Mouse (Mus musculus): ENCODE results near the gene Cbx6. TPM values are rescaled to one million over a fixed set of nuclear protein-coding genes. Genes with fewer than 3 reads are reported as not detected.

Gene Cbx6
- polyA plus RNA-seq, 1 experiment from 2014 or later = 53.1 TPM

- no peak overlapping the region for H3K9ac ChIP-seq (replicated peaks)
- H3K36me3 ChIP-seq = no peaks in the 10 kb centered on the region
- H3K4me3 ChIP-seq (replicated peaks) = no peak overlapping the region
- ATAC-seq (ENCODE audit: low FRiP score) = no peak
- no peaks in the 10 kb centered on the region for H3K9me3 ChIP-seq (replicated peaks)
- WGBS = 94% methylated on average over 5 of the region's 5 CpGs
- no peaks in the 10 kb centered on the region for H3K27me3 ChIP-seq (replicated peaks)
- no peak overlapping the region for H3K27ac ChIP-seq (replicated peaks)
- no peaks in the 10 kb centered on the region for H3K4me1 ChIP-seq
- H3K4me2 ChIP-seq = no peak overlapping the region
Observed at GRCm38 (mm10) chr15:79858979-79859378, 24.5 kb upstream of the Cbx6 start.

DNA sequence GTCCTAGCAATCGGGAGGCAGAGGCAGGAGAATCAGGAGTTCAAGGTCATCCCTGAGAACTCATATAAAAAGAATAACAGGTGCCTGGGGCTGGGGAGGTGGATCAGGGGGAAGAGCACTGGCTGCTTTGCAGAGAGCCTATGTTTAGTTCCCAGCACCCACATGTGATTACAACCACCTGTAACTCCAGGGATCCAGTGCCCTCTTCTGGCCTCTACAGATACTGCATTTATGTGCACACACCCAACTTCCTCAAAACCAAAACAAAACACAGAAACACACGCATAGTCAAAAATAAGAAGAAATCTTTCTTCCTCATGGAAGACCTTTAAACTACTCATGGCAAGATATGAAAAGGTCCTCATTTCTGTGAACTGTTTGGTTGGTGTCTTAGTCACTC is 15.7 kb upstream of the Cbx6 start:
- whole genome bisulfite sequencing = 88% methylated on average over 2 of the region's 2 CpGs

DNA sequence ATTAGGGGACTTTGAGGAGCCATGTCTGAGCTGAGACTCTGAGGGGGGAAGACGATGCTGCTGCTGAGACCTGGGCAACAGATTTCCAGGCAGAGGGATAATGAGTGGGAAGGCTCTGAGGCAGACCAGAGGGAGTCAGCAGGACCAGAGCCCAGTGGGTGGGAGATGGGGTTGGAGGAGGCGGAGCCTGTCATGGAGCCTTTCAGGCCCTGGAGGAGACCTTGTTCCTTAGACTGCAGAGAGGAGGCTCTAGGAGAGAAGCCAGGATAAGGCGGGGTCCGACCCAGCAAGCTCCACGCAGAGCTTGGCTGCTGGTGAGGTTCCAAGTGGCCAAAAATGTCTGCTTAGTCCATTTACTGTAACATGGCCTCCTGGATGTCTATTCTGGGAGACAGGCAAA is 12.6 kb upstream of the Cbx6 start:
- H3K4me1 ChIP-seq = peaks cover 3% of the 10 kb centered on the region
- H3K27me3 ChIP-seq (replicated peaks) = no peaks in the 10 kb centered on the region
- 39% methylated on average over 5 of the region's 5 CpGs for WGBS
- no peak overlapping the region for H3K27ac ChIP-seq (replicated peaks)
- ATAC-seq (ENCODE audit: low FRiP score) = no peak
- H3K4me3 ChIP-seq (replicated peaks) = no peak overlapping the region
- no peaks in the 10 kb centered on the region for H3K9me3 ChIP-seq (replicated peaks)
- no peaks in the 10 kb centered on the region for H3K36me3 ChIP-seq
- H3K9ac ChIP-seq (replicated peaks) = no peak overlapping the region
- no peak overlapping the region for H3K4me2 ChIP-seq

More for the DNA sequence above, 15.7 kb upstream of the Cbx6 start:
- ATAC-seq (ENCODE audit: low FRiP score) = no peak
- no peak overlapping the region for H3K9ac ChIP-seq (replicated peaks)
- H3K36me3 ChIP-seq = no peaks in the 10 kb centered on the region
- no peak overlapping the region for H3K27ac ChIP-seq (replicated peaks)
- peaks cover 3% of the 10 kb centered on the region for H3K4me1 ChIP-seq
- H3K4me2 ChIP-seq = no peak overlapping the region
- H3K9me3 ChIP-seq (replicated peaks) = no peaks in the 10 kb centered on the region
- no peaks in the 10 kb centered on the region for H3K27me3 ChIP-seq (replicated peaks)
- no peak overlapping the region for H3K4me3 ChIP-seq (replicated peaks)

DNA sequence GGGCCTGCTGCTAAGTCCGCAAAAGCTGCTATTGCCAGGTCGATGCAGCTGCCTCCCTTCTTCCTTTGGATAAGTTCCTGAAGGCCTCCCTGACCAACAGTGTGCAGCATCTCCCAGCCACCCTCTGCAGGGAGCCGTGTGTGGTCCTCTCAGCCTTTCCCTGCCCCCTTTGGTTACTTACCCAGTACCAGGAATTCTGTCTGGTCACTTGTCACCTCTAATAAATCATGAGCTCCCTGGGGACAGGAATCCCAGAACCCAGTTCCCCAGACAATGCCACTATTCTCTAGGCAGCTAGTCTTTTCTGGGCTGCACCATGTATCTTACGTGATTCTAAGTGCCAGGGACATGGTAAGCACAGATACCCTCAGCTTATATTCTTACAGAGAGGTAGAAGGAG is 11.5 kb upstream of the Cbx6 start:
- no peak overlapping the region for H3K27ac ChIP-seq (replicated peaks)
- no peaks in the 10 kb centered on the region for H3K27me3 ChIP-seq (replicated peaks)
- no peaks in the 10 kb centered on the region for H3K36me3 ChIP-seq
- H3K9me3 ChIP-seq (replicated peaks) = no peaks in the 10 kb centered on the region
- no peak for ATAC-seq (ENCODE audit: low FRiP score)
- no peak overlapping the region for H3K4me2 ChIP-seq
- no peak overlapping the region for H3K4me3 ChIP-seq (replicated peaks)
- WGBS = 38% methylated on average over 4 of the region's 4 CpGs
- H3K9ac ChIP-seq (replicated peaks) = no peak overlapping the region
- H3K4me1 ChIP-seq = peaks cover 3% of the 10 kb centered on the region

- no peaks in the 10 kb centered on the region for H3K9me3 ChIP-seq (replicated peaks)
- WGBS = 88% methylated on average over 3 of the region's 3 CpGs
- no peak overlapping the region for H3K4me2 ChIP-seq
- H3K27me3 ChIP-seq (replicated peaks) = no peaks in the 10 kb centered on the region
- H3K9ac ChIP-seq (replicated peaks) = no peak overlapping the region
- H3K36me3 ChIP-seq = no peaks in the 10 kb centered on the region
- no peak overlapping the region for H3K4me3 ChIP-seq (replicated peaks)
- H3K27ac ChIP-seq (replicated peaks) = no peak overlapping the region
- ATAC-seq (ENCODE audit: low FRiP score) = no peak
- H3K4me1 ChIP-seq = peaks cover 3% of the 10 kb centered on the region
Observed at GRCm38 (mm10) chr15:79842985-79843384, 8.5 kb upstream of the Cbx6 start.

GRCm38 (mm10) chr15:79840281-79840680 is 5.8 kb upstream of the Cbx6 start:
- Histone ChIP-seq H3K9ac (replicated peaks) (no peak overlapping the region), H3K4me2 (no peak overlapping the region), H3K27me3 (replicated peaks) (no peaks in the 10 kb centered on the region), H3K36me3 (no peaks in the 10 kb centered on the region), H3K27ac (replicated peaks) (no peak overlapping the region), H3K4me1 (peaks cover 8% of the 10 kb centered on the region), H3K4me3 (replicated peaks) (no peak overlapping the region), H3K9me3 (replicated peaks) (no peaks in the 10 kb centered on the region)
- WGBS = 63% methylated on average over 2 of the region's 2 CpGs
- ATAC-seq (ENCODE audit: low FRiP score) = no peak

DNA sequence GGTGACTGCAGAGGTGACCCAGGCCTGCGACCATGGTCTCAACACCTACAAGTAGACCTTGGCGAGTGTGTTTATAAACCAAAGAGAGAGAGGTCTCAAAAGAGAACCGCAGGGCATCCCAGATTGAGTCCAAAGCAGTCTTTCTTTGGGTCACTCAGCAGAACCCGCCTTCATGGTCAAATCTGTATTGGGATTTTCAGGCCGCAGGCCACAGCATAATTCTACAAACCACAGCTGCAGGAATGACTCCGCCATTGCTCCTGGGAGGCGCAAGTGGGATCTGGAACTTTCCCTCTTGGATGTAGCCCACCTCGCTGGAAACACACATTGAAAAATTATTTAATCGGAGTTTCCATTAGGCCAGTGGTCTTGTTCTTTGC is 383 bp upstream of the Cbx6 start:
- no peak for ATAC-seq (ENCODE audit: low FRiP score)
- H3K36me3 ChIP-seq = peaks cover 9% of the 10 kb centered on the region
- 0 out of 2 replicates have a peak overlapping the region, but pooled peaks have one; percentile 50 for H3K9ac ChIP-seq (replicated peaks)
- no peaks in the 10 kb centered on the region for H3K9me3 ChIP-seq (replicated peaks)
- H3K4me1 ChIP-seq = peaks cover 52% of the 10 kb centered on the region
- no peaks in the 10 kb centered on the region for H3K27me3 ChIP-seq (replicated peaks)
- peak overlapping the region; percentile 96 for H3K4me2 ChIP-seq
- 39% methylated on average over 9 of the region's 9 CpGs for WGBS
- H3K27ac ChIP-seq (replicated peaks) = peak overlapping the region; percentile 99
- peak overlapping the region; percentile 78 for H3K4me3 ChIP-seq (replicated peaks)

DNA sequence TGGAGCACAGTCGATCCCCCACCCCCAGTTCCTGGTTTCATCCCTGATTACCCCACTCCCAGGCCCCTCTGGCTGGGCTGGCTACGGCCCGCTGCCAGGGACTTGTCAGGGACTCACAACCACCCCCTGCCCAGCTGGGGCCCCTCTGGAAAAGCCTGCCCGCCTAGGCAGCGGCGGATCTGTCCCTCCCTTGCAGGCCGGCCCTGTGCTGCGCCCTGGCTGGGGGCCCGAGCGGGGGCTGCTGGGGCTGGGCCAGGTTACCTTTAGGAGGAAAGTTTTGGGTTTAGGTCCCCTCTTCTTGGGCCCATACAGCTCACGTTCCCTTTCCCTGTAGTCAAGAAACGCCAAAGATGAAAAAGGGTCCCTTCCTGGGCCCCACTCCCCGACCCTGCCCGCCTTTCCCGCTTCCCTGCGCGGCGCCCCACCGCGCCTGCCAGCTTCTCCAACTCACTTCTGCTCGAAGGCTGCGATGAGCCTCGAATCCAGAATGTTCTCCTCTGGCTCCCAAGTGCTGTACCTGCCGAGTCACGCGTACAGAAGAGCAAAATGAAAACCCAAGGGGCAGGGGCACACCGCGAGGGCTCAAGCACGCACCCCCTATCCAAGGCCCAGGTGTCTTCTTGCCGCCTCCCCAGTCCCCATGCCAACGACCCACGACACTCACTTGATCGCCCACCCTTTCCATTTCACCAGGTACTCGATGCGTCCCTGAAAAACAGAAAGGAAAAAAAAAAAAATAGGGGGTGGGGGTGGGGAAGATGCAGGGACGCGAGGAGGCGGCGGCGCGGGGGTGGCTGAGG is 1.0 kb downstream of the Cbx6 start:
- Histone ChIP-seq H3K9me3 (replicated peaks) (no peaks in the 10 kb centered on the region), H3K4me2 (peak overlapping the region; percentile 96), H3K4me3 (replicated peaks) (peak overlapping the region; percentile 78), H3K27ac (replicated peaks) (peak overlapping the region; percentile 99), H3K9ac (replicated peaks) (peak overlapping the region; percentile 86), H3K27me3 (replicated peaks) (no peaks in the 10 kb centered on the region), H3K4me1 (peaks cover 66% of the 10 kb centered on the region), H3K36me3 (peaks cover 9% of the 10 kb centered on the region)
- under 1% methylated on average over 41 of the region's 41 CpGs for WGBS
- ATAC-seq (ENCODE audit: low FRiP score) = 0 out of 2 replicates have a peak, but pooled peaks have one; percentile 1

DNA sequence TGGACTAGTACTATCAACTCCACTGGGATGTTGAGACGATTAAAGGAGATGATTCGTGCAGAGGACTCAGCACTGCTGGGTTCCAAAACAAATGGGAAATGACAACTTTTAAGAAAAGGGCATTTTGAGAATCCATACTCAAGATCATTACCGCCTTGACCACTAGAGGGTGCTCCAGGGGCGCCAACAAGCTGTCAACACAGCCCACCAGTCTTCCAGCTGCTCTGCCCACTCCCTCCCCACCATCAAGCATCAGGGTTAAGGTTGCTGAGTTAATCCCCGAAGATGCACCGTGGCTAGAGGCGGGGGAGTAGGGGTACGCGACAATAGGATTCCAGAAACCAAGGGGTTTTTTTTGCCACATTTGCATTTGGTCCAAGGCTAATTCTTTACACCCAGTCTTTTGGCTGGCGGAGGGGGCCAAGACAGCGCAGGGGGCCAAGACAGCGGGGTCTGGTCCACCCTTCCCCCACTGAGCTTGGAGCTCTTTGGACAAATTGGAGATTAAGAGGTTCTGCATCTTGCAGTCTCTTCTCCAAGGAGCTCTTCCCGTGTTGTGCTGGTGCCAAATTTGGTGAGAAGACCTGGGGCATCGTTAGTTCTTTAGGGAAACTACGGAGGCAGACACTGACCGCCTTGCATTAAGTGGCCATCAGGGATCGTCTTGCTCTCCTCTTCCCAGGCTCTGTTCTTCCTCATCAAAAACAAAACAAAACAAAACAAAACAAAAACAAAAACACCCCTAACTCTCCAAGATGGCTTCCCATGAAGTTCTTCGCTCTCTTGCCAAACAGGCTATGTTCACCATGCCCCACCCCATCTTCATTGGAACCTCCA is 2.2 kb downstream of the Cbx6 start:
- peak overlapping the region; percentile 99 for H3K27ac ChIP-seq (replicated peaks)
- H3K36me3 ChIP-seq = peaks cover 19% of the 10 kb centered on the region
- peak overlapping the region; percentile 78 for H3K4me3 ChIP-seq (replicated peaks)
- no peak for ATAC-seq (ENCODE audit: low FRiP score)
- H3K9me3 ChIP-seq (replicated peaks) = no peaks in the 10 kb centered on the region
- 27% methylated on average over 18 of the region's 18 CpGs for WGBS
- peaks cover 78% of the 10 kb centered on the region for H3K4me1 ChIP-seq
- peak overlapping the region; percentile 86 for H3K9ac ChIP-seq (replicated peaks)
- H3K4me2 ChIP-seq = peak overlapping the region; percentile 96
- no peaks in the 10 kb centered on the region for H3K27me3 ChIP-seq (replicated peaks)

DNA sequence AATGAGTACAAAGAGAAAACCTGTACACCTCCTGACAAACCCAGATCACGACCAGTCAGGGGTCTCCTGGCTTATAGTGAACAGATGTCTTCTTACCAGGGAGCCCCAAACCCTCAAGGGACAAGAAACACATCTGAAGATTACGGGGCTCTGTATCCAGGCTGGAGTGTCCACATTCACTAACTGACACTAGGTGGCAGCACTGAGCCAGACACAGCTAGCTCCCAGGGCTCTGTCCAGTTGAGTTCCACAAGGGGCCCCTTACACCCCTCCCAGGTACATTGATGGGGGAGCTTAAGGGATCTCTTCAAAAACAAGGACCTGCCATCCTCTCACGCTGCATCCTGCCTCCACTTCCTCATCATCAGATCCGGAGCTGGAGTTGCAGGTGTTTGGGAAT is 4.1 kb downstream of the Cbx6 start:
- no peaks in the 10 kb centered on the region for H3K27me3 ChIP-seq (replicated peaks)
- 12% methylated on average over 4 of the region's 4 CpGs for WGBS
- H3K27ac ChIP-seq (replicated peaks) = peak overlapping the region; percentile 50; the same call in 1 of the 2 replicates
- no peak overlapping the region for H3K4me3 ChIP-seq (replicated peaks)
- H3K4me1 ChIP-seq = peaks cover 88% of the 10 kb centered on the region
- peaks cover 21% of the 10 kb centered on the region for H3K36me3 ChIP-seq
- H3K4me2 ChIP-seq = no peak overlapping the region
- H3K9me3 ChIP-seq (replicated peaks) = no peaks in the 10 kb centered on the region
- H3K9ac ChIP-seq (replicated peaks) = no peak overlapping the region
- ATAC-seq (ENCODE audit: low FRiP score) = no peak

DNA sequence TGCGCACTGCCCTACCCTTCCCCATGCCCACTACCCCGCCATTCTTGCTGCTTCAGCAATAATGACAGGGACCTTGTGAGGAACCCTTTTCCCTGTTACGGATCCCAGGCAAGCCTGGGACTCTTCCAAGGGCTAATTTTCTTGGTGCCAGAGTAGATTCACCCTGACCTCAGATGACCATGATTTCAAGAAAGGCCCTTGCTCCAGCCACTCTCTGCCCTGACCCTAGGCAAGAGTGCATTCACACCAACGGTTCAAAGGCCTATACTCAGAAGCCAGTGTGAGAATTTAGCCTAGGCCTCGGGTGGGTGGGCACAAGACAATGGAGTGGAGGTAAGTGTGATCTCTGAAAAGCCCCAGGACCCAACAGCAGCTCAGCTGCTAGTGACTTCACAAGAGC is 5.1 kb downstream of the Cbx6 start:
- peaks cover 88% of the 10 kb centered on the region for H3K4me1 ChIP-seq
- H3K4me2 ChIP-seq = no peak overlapping the region
- no peaks in the 10 kb centered on the region for H3K27me3 ChIP-seq (replicated peaks)
- no peak overlapping the region for H3K27ac ChIP-seq (replicated peaks)
- H3K4me3 ChIP-seq (replicated peaks) = no peak overlapping the region
- WGBS = 65% methylated on average over 5 of the region's 5 CpGs
- ATAC-seq (ENCODE audit: low FRiP score) = no peak
- peaks cover 24% of the 10 kb centered on the region for H3K36me3 ChIP-seq
- H3K9ac ChIP-seq (replicated peaks) = peak overlapping the region; percentile 4; the same call in 1 of the 2 replicates
- H3K9me3 ChIP-seq (replicated peaks) = no peaks in the 10 kb centered on the region
